Mouse (Mus musculus) lung, adult 2 months (tissue): ENCODE data around the gene Pex11b.

ENCODE experiments used
- CTCF ChIP-seq: fragments of 200-500 bp; IDR thresholded peaks from 2 replicates; pipeline ENCODE4 v1.5.1; 2011; ENCODE audit warnings: mild to moderate bottlenecking, low read length, control low read depth; ENCODE audit not compliant: insufficient read depth
- POLR2A ChIP-seq: fragments of 200-500 bp; IDR thresholded peaks from 2 replicates; pipeline ENCODE4 v1.6.1; 2011; ENCODE audit warnings: low read depth, mild to moderate bottlenecking, control low read depth, low read length, borderline replicate concordance; ENCODE audit errors: extremely low read depth

DNA sequence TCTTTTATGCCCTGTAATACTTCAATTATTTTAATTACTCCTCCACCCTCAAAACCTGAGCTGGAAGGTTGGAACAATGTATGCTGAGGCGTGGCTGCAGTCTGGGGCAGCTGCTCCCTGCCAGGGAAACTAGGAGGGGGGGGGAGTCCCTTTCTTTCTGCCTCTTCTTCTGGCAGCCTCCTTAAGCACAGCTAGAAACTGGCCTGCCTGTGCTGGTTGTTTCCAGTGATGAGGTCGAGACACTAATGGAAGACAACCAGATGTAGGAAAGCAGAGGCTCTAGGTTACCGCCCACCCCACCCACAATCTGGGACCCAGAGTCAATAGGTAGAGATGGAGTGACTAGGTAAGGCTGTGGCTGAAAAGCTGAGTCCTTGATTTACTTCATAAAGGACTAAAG lies 40.5 kb downstream of the Pex11b start:
- TF ChIP-seq CTCF (no peak), POLR2A (no peak)
